Mouse (Mus musculus): ENCODE results near the gene Miox.

DNA sequence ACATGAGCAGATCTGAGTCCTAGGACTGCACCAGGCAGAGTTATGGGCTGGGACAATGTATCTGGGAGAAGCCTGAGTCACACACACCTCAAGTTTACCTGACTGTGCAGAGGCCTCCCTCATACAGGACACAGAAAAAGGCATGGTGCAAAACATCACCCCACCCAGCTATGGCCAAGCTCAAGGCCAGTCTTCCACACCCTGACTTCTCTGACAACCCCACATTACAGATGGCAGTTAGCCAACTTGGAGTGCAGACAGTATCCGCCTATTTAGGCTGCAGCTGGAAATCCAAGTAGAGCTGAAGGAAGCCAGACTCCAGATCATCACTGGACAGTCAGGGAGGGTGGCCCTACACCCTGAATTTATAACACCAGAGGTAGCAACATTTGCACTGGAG lies 37.7 kb upstream of the Miox start:
- TF ChIP-seq CTCF (IDR thresholded peaks at IDR 0.05; ENCODE audit: borderline replicate concordance, insufficient read depth, low read depth, low read length), result no peak
- TF ChIP-seq POLR2A (IDR thresholded peaks at IDR 0.05; ENCODE audit: borderline replicate concordance, insufficient read depth, low read length), result no peak

All from cerebellum, adult 2 months (tissue).